Mouse (Mus musculus): Measurements from ENCODE around the gene Nono.
A peak's percentile ranks its signal among the peaks of the same experiment; 100 is the strongest.

The Nono gene

DNA sequence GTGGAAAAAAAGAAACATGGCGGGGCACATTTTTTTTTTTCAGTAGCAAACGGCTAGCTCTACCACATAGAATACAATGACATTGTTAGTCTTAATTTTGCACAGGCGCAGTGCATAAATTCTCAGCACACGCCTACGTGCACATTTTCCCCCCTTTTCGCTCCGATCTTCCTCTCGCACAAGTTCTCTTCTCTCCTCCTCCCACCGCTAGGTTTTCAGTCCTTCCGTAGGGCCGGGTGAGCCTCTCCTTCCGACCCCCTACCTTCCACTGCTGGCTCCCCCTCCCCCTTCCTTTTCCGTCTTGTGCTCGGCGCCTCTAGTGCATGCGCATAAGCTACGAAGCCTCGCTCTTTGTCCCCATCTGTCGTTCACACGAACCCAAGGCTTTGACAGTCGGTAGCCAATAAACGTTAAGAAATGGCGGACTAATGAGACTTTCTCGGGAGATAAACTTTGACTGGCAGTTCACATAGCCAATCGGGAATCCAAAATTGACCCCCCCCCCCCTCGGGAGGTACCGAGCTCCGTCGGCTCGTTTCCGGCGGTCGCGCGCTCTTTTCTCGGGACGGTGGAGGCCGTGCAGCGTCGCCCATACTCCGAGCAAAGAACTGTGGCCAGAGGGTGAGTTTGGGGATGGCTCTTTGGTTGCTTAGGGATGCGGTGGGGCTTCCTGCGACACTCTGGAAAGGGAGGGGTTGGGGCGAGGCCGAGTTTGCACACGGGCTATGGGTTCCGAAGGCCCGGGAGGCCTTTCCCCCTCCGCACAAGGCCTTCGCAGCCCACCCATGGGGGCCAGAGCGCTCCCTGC is at the start of gene Nono:
Gene Nono, plus strand, starts transcription at position 177 of the 808 bp plus-strand sequence.
- DNase-seq = peak; percentile 94

DNA sequence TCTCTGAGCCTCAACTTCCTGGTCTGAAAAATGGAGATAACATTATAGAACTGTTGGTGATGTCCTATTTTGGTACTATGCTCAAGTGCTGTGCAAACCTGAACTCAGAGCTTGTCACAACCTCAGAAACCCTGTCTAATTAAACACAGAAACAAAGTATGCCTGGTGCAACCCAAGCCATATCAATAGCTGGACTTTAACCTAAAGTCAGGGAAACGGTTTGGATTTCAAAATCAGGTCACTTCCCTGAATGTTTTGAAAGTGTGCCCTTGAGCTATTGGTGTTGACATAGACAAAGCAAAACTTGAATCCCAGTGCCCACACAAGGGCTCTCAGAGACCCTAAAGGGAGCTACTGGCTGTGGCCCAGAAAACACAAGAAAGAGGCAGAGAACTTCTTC is 49.4 kb upstream of the Nono start:
- DNase-seq = no peak

DNA sequence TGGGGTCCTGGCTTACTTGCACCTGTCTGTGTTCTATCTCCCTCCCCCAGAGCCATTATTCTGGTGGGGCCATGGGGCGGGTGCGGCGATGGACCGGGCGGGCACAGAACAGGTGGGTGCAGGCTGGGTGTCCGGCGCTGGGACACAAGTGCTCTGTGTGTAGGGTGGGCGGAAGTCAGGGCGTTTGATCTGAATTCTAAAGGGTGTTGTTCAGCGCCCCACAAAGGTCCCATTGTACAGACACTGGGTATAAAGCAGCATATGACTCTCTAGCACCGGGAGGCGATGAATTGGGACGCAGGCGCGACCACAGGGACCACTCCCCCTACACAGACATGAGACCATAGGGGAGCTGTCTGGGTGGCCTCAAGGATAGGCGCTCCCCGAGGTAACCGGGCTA is 45.7 kb upstream of the Nono start:
- peak; percentile 63 for DNase-seq

DNA sequence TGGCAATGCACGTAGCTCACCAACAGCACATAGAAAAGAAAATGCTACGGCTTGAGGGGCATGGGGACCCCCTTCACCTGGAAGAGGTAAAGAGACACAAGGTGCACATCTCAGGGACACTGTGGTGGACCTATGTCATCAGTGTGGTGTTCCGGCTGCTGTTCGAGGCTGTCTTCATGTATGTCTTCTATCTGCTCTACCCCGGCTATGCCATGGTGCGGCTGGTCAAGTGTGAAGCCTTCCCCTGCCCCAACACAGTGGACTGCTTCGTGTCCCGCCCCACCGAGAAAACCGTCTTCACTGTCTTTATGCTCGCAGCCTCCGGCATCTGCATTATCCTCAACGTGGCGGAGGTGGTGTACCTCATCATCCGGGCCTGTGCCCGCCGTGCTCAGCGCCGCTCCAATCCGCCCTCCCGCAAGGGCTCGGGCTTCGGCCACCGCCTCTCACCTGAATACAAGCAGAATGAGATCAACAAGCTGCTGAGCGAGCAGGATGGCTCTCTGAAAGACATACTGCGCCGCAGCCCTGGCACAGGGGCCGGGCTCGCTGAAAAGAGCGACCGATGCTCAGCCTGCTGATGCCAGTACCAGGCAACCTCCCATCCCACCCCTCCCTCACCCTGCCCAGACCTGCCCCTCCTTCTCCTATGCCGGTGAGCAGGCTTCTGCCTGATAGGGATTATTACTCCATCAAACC is 44.5 kb upstream of the Nono start:
- no peak for DNase-seq

DNA sequence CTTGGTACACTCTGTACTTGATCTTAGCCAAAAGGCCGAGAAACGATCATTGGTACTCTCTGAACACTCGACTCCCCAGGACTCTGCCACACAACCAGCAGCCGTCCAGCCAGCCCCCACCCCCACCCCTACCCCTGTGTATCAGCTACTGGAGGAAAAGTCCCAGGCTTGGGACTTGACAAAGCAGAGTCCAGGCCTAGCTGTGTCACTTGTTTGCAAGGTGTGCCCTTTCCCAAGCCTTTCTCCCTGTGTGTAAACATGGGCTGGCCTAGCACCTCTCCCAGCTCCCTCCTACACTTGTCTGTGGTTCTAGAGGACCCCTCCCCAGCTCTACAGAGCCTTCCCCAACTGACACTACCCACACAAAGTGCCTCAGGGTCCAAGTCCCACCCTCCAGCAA is 42.9 kb upstream of the Nono start:
- DNase-seq = no peak

DNA sequence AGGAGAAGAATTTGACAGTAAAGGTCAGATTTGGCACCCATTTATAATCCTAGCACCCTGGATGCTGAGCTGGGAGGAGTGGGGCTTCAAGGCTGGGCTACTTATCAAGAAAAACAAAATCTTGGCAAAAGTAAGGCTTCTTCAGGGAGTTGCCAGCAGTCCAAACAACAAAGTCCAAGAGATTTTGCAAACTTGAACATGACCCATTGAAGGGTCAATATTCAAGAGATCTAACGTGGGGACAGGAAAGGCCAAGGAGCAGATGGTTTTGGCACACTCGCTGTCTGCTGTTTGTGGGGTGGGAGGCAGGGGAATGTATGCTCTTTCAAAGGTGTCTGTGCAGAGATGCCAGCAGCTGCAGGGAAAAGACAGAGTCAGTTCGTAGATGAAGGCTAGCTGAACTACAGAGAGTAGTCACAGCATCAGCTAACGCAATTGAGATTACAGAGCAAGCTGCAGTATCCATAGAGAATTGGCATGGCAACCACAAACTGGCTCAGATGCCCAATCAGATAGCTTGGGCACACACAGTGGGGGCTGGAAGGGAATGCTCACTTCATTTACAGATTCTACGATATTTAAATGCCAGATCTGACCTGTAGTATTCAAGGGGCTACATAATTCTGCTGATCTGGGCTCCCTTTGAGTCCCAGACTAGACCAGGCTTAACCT is 40.1 kb upstream of the Nono start:
- DNase-seq = peak; percentile 25

DNA sequence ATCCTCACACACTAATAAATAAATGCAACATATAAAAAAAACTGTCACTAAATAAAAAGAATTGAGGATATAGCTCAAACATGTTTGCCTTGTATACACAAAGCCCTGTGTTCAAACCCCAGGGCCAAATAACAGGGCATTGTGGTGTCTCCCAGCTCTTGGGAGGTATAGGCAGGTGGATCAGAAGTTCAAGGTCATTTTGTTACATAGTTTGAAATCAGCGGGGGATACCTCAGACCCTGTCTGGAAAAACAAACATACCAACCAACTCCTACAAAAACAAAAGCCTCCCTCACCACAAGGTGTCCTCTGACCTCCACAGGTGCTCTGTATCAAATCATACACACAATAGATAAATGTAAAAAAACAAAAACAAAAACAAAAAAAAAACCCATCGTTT is 34.8 kb upstream of the Nono start:
- DNase-seq = no peak

DNA sequence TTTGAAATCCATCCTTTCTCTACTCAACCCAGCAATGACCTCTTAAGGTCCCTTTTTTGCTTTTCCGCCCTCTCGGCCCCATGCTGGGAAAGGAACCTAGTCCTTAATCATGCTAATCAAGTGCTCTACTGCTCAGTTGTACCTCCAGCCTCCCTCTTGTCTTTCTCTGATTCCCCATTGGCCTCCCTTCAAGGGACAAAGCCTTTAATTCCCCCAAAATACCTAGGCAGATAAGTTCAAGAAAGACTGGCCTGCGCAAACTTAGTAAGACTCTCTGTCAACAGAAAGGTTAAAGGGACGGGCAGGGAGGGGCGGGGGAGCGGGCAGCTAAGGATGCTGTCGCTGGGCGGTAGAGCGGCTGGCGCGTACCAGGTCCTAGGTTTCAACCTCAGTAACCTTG is 32.7 kb upstream of the Nono start:
- no peak for DNase-seq

DNA sequence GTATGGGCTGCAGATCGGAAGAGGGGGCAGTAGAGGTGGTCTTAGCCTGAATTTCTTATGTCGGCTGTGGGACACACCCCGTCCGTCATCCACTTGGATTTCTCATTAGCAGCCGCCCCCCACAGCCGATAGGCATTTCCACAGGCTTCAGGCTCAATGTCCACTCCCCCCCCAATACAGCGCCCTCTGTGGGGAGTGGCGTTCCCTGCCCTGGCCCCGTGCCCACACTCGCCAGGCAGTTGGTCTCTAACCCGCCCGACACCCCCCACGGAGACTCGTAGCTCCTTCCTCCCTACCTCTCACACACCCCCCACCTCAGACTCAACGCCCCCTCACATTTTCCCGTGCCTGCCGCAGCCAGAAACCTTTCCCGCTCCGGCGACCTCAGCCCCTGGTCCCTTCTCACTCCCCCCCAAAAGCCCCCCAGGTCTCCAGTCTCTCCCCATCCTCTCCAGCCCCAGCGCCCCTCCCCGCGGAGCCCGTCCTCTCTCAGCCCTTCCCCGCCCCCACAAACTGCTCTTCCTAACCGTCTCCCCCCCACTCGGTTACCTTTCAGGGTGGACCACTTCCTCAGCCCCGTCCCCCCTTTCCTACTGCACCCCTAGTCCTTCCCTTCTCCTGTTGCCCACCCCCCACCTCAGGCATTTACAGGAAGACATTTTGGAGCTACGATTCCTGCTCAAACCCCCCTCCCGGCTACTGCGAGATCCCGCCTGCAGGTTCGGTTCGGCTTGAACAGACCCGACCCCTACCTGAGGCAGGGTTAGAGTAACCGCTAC is 10.0 kb upstream of the Nono start:
- DNase-seq = peak; percentile 25

DNA sequence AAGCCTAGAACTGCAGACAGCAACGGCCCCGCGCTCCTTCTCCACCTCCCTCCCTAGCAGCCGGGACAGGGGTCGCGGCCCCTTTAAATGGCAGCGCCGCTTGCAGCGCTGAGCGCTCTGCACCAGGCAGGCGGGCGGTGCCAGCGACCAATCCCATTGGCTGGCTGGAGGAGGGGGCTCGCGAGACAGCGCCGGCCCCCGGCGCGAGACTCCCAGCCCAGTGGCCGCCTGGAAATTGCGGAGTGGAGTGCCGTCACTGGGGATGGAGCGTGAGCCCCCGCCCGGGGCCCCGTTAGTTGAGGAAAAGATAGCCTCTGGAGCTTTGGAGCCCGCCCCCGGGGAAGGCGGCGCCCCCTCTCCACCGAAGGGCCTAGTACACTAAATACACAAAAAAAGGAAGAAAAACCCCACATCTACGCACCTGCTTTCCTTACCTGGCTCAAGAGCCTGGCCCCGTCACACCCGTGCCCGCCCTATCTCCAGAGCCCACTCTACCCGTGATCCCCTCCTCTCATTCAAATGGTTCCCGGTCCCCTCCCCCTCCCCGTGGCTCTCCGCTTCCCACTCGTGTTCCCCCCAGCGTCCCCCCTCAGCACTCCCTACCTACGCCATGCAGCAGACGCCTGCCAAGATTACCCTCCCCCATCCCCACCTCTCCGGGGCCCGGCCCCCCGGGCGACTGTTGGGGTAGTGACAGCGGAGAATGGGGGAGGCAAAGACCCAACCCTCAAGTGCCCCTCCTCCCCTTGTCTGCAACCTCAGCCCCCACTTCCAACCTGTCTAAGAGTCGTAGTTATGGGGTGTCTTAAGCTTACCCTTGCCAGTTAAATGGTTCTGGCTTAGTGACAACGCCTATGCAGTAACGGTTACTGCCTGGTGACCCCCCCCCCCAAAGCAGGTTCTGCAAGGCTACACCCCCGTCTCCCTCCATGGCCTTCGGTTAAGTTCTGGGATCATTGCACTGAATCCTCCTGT is 9.1 kb upstream of the Nono start:
- DNase-seq = peak; percentile 89

DNA sequence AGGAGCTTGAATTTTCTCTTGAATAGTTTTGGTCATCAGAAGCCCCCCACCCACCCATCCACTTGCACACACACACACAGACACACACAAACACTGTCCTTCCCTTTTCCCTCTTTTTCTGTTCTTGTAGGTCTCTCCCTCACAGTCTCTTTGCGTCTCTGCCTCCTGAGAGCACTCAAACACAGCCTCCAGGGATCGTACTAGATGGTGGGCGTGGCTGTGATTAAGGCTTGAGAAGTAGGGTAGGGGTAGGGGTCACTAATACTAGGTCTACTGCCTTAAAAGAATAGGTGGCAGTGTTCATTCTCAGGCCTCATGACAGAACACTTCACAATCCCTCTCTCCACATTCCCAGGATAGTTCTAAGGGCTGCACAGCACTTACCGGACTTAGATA is 8.4 kb upstream of the Nono start, which contains the start of gene Zmym3:
Gene Zmym3, minus strand, starts transcription at position 150 of the 396 bp plus-strand sequence.
- DNase-seq = no peak

DNA sequence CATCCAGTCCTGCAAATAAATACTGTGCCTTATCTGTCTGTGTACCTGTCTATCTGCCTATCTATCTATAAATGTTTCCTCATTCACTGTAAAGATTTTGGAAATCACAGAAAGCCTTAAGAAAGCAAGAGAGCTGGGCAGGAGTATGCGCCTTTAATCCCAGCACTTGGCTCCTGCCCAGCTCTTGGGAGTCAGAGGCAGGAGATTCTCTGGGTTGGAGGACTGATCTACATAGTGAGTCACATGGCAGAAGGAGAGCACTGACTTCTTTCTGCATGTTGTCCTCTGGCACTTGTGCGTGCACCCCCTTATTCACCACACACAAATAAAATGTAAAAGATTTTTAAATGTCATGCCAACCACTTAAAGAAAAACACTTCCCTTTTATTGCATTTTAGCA is 5.7 kb upstream of the Nono start:
- no peak for DNase-seq

DNA sequence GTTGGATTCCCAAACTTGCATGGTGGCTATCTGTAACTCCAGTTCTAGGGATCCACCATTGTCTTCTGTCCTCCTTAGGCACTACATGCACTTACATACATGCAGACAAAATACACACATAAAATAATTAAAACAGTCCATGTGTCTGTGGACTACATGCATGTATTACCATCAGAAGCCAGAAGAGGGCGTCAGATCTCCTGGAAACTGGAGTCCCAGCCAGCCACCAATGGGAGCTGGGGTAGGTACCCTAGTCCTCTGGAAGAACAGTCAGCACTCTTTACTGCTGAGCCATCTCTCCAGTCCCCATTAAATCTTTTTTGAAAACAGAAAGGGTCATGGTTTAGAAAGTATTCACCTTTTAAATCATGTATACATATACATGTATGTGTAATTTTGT is 1.3 kb upstream of the Nono start:
- DNase-seq = no peak

DNA sequence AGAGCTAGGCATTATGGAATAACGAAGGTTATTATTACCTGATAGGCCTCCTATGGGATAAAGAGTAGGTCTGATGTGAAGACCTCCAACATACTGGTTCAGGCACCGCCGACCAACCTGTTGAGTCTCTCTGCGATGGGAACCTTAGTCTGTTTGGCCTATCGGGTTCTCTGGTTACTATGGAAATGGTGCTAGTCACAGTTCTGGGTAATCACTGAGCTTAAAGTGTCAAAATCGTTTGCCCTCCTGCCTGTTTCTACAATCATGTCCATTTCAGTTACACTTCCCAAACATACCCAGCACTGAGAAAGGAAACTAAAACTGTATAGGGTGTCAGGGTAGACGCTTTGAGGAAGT is 355 bp upstream of the Nono start:
- peak; percentile 10 for DNase-seq

DNA sequence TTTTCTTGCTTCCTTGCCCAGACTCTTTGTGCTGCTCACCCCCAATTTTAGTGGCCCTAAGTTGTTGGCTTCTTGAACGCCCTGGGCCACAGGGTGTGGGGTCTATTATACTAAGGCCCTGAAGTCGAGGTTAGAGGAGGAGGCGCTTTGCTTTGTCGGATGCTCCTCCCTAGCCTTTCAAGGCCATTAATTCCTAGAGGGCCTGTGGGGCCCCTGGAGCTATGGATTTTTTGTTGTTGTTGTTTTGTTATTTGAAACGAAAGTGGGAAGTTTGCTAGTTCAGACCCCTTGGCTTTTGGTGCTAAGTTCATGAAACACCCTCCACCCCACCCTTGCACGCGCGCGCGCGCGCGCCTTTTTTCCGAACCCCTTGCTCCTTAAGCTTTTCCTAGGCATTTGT is 858 bp downstream of the Nono start:
- no peak for DNase-seq

DNA sequence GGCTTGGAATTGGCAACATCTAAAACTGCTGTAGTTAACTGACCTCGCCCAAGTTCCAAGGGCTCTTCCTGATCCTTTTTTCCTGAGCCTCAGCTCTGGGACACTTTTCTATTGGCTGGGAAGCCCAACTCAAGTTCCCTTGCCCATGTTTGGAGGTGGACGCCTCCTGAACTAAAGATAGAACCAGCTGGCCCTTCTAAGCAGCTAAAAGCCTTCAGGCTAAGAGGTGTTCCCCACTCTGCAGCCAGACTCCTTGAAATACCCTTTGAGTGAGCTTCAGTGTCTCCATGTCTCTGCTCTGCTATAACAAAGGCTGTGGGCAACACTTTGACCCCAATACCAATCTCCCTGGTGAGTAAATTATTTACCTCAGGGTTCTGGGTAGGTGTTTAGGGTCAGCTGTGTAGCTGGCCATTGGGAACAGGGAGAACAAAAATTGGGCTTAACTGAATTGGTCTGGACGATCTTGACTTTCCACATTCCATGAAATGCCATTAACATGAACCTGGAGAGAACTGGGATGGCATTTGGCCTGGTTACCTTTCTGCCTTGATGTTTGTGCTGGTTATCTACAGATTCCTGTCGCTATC is 19.9 kb downstream of the Nono start, which contains the start of gene Itgb1bp2:
Gene Itgb1bp2, plus strand, starts transcription at position 203 of the 590 bp plus-strand sequence.
- DNase-seq = no peak

DNA sequence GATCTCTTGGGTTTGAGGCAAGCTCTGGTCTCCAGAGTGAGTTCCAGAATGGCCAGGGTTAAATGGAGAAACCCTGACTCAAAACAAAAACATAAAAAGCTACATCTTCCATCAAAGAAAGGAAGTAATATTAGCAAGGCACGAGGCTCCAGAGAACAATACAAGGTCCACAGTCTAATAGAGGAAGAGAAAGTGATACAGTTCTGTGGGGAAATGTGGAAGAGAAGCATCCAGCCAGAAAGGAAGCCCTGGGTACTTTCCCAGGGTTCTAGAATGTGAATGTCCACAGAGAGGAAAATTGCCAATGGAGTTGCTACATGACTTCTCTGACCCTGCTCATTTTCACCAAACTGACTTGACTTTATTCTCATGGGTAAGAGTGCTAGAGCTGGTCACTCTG is 22.0 kb downstream of the Nono start:
- no peak for DNase-seq

DNA sequence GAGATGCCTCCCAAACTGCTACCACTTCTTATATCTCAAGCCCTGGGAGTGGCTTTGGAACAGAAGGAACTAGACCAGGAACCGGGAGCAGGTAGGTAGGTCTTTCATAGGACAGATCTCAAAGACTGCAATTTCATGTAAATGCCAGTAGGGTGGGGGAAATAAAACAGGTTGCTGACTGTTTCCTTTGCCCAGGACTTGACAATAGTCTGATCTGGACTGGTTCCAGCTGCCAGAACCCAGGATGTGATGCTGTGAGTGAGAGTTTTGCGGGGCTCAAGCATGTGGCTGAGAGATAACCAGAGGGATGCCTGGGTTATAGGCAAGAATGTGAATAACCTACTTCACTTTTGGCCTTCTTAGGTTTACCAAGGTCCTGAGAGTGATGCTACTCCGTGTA is 22.5 kb downstream of the Nono start:
- no peak for DNase-seq

DNA sequence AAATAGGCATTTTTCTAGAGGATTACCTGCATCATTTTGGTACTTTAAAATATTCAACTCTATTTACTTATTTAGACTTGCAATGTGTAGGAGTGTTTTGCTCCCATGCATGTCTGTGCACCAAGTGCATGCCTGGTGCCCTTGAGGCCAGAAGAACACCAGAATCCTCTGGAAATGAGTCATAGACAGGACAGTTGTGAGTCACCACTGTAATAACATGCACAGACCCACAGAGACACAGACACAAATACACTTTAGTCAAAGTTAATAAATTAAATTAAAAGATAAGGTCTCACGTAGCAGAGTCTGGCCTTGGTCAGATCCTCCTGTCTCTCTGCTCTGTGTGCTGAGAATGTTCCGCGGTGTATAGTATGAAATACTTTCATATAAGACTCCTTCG is 43.1 kb downstream of the Nono start:
- no peak for DNase-seq

DNA sequence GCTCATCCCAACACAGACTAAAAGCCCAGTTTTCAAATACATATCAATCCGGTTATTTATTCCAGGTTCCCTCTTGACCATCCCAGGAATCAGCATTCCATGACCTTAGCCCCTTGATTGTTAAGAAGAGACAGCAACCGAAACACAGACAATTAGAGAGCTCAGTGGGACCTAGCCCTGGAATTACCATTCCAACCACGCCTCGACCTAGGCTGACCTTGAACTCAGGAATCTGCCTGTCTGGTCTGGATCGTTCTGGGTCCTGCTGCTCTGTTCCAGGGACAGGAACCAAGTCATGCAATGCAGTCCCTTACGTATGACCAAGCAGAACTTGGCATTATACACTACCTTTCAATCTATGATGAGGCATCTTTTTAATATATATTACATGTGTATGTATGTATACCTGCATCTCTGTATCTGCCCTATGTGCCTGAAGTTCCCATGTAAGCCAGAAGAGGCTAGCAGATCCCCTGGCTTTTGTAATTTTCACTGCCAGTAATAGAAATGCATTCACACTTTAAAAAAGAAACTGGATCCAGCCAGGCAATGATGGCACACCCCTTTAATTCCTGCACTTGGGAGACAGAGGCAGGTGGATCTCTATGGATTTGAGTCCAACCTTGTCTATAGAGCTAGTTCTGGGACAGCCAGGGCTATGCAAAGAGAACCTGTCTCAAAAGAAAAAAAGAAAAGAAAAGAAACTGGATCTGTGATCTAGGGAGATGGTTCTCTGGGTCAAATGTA is 52.7 kb downstream of the Nono start:
- no peak for DNase-seq
